Comparison of ENCODE assay signal across 20 mouse cellular contexts in genomic region chr8:86411232-86411631, GRCm38 (mm10).
A peak's percentile ranks its signal among the peaks of the same experiment; 100 is the strongest.
DNase-seq lines count a peak whose midpoint lies in the region; TF ChIP-seq lines count a peak whose summit lies in the region.
"Had no signal": no experiment of that assay in that cellular context is flagged by ENCODE, and none has a peak within 500 bp of the region (broad histone marks: within the 10 kb centered on the region; RNA-seq: fewer than 3 reads in every experiment).

No protein-coding gene starts in this region.

- peak; percentile 34 to 54 for DNase-seq in frontal cortex, postnatal 36 days (ENCODE audit: low spot score in 2 of 2)
- DNase-seq in frontal cortex, postnatal 14 days (ENCODE audit: low spot score in 2 of 2): no peak
- peak; percentile 18 to 45 for DNase-seq in left cerebral cortex, adult 2 months (ENCODE audit: extremely low spot score in 1 of 2, low spot score in 2 of 2)
- DNase-seq in left cerebral cortex, postnatal 4 days: no peak
- peak; percentile 59 to 73 for DNase-seq in right cerebral cortex, adult 2 months (ENCODE audit: low spot score in 2 of 2)
- no peak for DNase-seq in right cerebral cortex, postnatal 14 days
- DNase-seq in kidney, postnatal 4 days: no peak
- no peak for DNase-seq in MN1 (ENCODE audit: low spot score)
- DNase-seq: adrenal gland, postnatal 14 days; cerebellum, adult 18-20 months; cerebellum, adult 9-11 months; cerebellum, postnatal 36 days; gastrocnemius, postnatal 10 days; heart, adult 18-20 months; heart, postnatal 10 days; heart, postnatal 4 days had no signal

- peak overlapping the region; percentile 16 for H3K27ac ChIP-seq in left cerebral cortex, adult 2 months
- H3K27ac ChIP-seq: embryonic facial prominence, embryonic 13.5 days; forebrain, embryonic 12.5 days; heart, embryonic 10.5 days; hindbrain, embryonic 12.5 days had no signal

- TF ChIP-seq CTCF in left cerebral cortex, adult 2 months (IDR thresholded peaks at IDR 0.05): no peak

- H3K4me3 ChIP-seq in left cerebral cortex, adult 2 months: no peak overlapping the region
- H3K4me3 ChIP-seq: embryonic facial prominence, embryonic 13.5 days; forebrain, embryonic 12.5 days; heart, embryonic 10.5 days; hindbrain, embryonic 12.5 days had no signal

- intact Hi-C loops in left cerebral cortex, adult 2 months (cut with DNase I): no loop called here
- intact Hi-C loops in left cerebral cortex, postnatal 4 days (cut with DNase I): no loop called here

Comparison
In these comparisons a context has a peak if more than half of its experiments do, and no peak if none do; other contexts are left out.
1. DNase-seq: peak in frontal cortex, postnatal 36 days (2 of 2), left cerebral cortex, adult 2 months (2 of 2) and right cerebral cortex, adult 2 months (2 of 2); none in frontal cortex, postnatal 14 days (0 of 2), left cerebral cortex, postnatal 4 days (single experiment), right cerebral cortex, postnatal 14 days (single experiment), kidney, postnatal 4 days (0 of 2) and MN1 (single experiment).